Mouse (Mus musculus) right cerebral cortex, postnatal 10 days (tissue): Measurements from ENCODE around the gene Kcnk5.

Experiments used
- DNase-seq, 2 experiments: peaks; one replicate each; pipeline ENCODE4 v3.0.0; 2021; ENCODE audit warnings: low spot score in 2 of 2

Gene Kcnk5

GRCm38 (mm10) chr14:20201066-20201683 lies 19.6 kb upstream of the Kcnk5 start:
- DNase-seq, result no peak

GRCm38 (mm10) chr14:20193103-20193715 lies 11.6 kb upstream of the Kcnk5 start:
- DNase-seq, result peak; percentile 23 to 30

GRCm38 (mm10) chr14:20191136-20191735 lies 9.6 kb upstream of the Kcnk5 start:
- no peak for DNase-seq

- no peak for DNase-seq
Observed at GRCm38 (mm10) chr14:20189751-20190150, 8.1 kb upstream of the Kcnk5 start.

- DNase-seq, result no peak
Observed at GRCm38 (mm10) chr14:20185426-20185825, 3.8 kb upstream of the Kcnk5 start.

- no peak for DNase-seq
Observed at GRCm38 (mm10) chr14:20183701-20184100, 2.1 kb upstream of the Kcnk5 start.

- DNase-seq, result no peak
Observed at GRCm38 (mm10) chr14:20182596-20182995, 987 bp upstream of the Kcnk5 start.

GRCm38 (mm10) chr14:20180751-20181162 lies 852 bp downstream of the Kcnk5 start:
- no peak for DNase-seq

GRCm38 (mm10) chr14:20180304-20180703 lies 1.3 kb downstream of the Kcnk5 start:
- DNase-seq, result no peak

GRCm38 (mm10) chr14:20179731-20180280 lies 1.8 kb downstream of the Kcnk5 start:
- DNase-seq, result no peak

GRCm38 (mm10) chr14:20179080-20179479 lies 2.5 kb downstream of the Kcnk5 start:
- DNase-seq, result no peak

- DNase-seq, result no peak
Observed at GRCm38 (mm10) chr14:20178593-20178992, 3.0 kb downstream of the Kcnk5 start.

- no peak for DNase-seq
Observed at GRCm38 (mm10) chr14:20177494-20178123, 4.0 kb downstream of the Kcnk5 start.

GRCm38 (mm10) chr14:20175705-20176104 lies 5.9 kb downstream of the Kcnk5 start:
- no peak for DNase-seq

- no peak for DNase-seq
Observed at GRCm38 (mm10) chr14:20175114-20175513, 6.5 kb downstream of the Kcnk5 start.

GRCm38 (mm10) chr14:20174696-20175095 lies 6.9 kb downstream of the Kcnk5 start:
- DNase-seq, result no peak

- DNase-seq, result no peak
Observed at GRCm38 (mm10) chr14:20173873-20174490, 7.6 kb downstream of the Kcnk5 start.

- DNase-seq, result no peak
Observed at GRCm38 (mm10) chr14:20172924-20173323, 8.7 kb downstream of the Kcnk5 start.

GRCm38 (mm10) chr14:20172509-20172908 lies 9.1 kb downstream of the Kcnk5 start:
- DNase-seq, result no peak

GRCm38 (mm10) chr14:20171840-20172239 lies 9.8 kb downstream of the Kcnk5 start:
- no peak for DNase-seq

GRCm38 (mm10) chr14:20169251-20169650 lies 12.4 kb downstream of the Kcnk5 start:
- no peak for DNase-seq

- no peak for DNase-seq
Observed at GRCm38 (mm10) chr14:20168478-20168877, 13.1 kb downstream of the Kcnk5 start.
